Mouse (Mus musculus): ENCODE results near the gene Vdr.

DNA sequence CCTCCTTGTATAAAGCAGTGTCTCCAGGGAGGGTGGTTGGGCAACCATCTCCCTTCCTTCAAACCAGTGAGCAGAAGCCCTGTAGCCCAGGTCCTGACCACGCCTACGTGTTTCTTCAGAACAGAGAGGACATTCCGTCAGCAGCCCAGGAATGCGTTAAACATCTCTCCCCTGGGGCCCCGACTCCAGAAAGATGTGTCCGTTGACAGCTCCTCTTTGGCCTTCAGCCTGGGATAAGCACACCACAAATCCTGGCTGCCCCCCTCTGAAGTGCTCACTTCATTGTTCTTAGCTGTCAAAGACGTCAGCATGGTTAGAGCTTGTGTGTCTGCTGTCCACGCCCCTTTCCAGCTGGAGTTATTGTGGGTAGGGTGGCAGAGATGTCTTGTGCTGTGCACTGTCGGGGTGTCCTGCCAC, 3.9 kb upstream of the Vdr start:
- TF ChIP-seq EP300 (IDR thresholded peaks at IDR 0.05; ENCODE audit: low read depth): no peak
- no peak for TF ChIP-seq CTCF (IDR thresholded peaks at IDR 0.05; ENCODE audit: low read depth)

Measured in liver, embryonic 14.5 days (tissue).